Mouse (Mus musculus): ENCODE measurements at regions not wholly inside any gene's neighbourhood (a gene's known extent, or its start where the extent isn't known, plus 50 kb on each side); places are given as distances from the start of the nearest gene placed in this dataset.

DNA sequence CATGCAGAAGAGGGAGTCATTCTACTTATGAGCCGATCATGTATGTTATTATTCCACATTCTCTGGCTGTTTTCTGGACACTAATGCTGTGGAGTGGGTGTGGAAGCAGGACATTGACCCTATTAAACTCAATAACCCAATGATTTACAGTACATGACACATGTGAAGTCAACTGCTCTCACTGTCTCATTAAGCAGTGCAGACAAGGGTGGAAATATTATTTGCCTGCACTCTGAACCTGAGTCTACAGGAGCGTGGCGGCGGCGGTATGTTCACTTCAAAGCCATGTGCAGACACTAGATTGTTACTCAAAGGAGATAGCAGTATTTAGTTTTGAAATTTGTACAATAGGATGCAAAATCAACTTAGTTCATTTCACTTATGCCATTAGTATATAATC lies 269.8 kb upstream of the Lrig3 start:
- no peak for TF ChIP-seq CTCF (IDR thresholded peaks at IDR 0.05)
- TF ChIP-seq EP300 (IDR thresholded peaks at IDR 0.05; ENCODE audit: insufficient read depth, low read depth, low read length), result no peak
- TF ChIP-seq POLR2A (IDR thresholded peaks at IDR 0.05; ENCODE audit: insufficient read depth, low read depth, low read length), result no peak

Measured in heart, adult 2 months (tissue).